Comparison of ENCODE assay signal across 17 mouse cellular contexts in the genomic region with DNA sequence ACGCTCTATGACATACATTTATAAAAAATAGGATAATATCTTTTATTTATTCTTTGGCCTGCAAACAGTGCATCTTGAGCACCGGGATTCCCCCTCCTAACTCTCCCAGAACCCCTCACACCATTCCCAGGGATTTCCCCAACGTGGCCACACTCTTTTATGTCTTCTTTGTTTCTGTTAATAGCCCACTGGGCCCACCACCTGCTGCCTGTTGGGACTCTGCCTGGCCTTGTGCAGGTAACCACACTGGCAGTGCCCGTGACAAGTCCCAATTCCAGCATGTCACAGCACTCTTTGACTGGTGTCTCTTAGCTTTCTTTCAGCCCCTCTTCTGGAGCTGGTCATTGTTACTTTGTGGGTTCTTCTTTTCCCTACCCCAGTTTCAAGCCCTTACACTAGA. TPM values are rescaled to one million over a fixed set of nuclear protein-coding genes. Genes with fewer than 3 reads are reported as not detected.
DNase-seq lines count a peak whose midpoint lies in the region; ATAC-seq lines count a peak whose summit lies in the region.
"Had no signal": no experiment of that assay in that cellular context is flagged by ENCODE, and none has a peak within 500 bp of the region (broad histone marks: within the 10 kb centered on the region; RNA-seq: fewer than 3 reads in every experiment).

No protein-coding gene starts in this region.

- peaks cover 8% of the 10 kb centered on the region for H3K4me1 ChIP-seq in heart, embryonic 10.5 days
- H3K4me1 ChIP-seq in kidney, embryonic 14.5 days (ENCODE audit: control insufficient read depth, insufficient read depth, low read length), result peaks cover 11% of the 10 kb centered on the region; the same call in 1 of the 2 replicates
- H3K4me1 ChIP-seq in embryonic facial prominence, embryonic 10.5 days, result peaks cover 24% of the 10 kb centered on the region
- H3K4me1 ChIP-seq in stomach, embryonic 15.5 days, result 0 out of 2 replicates have a peak, but pooled peaks cover 1% of the 10 kb centered on the region
- H3K4me1 ChIP-seq: liver, embryonic 12.5 days had no signal

- H3K4me3 ChIP-seq in heart, embryonic 10.5 days, result no peak overlapping the region
- no peak overlapping the region for H3K4me3 ChIP-seq in kidney, embryonic 14.5 days (ENCODE audit: low read length)
- no peak overlapping the region for H3K4me3 ChIP-seq in embryonic facial prominence, embryonic 10.5 days
- no peak overlapping the region for H3K4me3 ChIP-seq in stomach, embryonic 15.5 days (replicated peaks)
- H3K4me3 ChIP-seq: embryonic facial prominence, embryonic 12.5 days; liver, embryonic 12.5 days had no signal

- no peak overlapping the region for H3K9ac ChIP-seq in kidney, embryonic 14.5 days (ENCODE audit: low read depth, low read length)
- H3K9ac ChIP-seq in stomach, embryonic 15.5 days, result no peak overlapping the region
- H3K9ac ChIP-seq: embryonic facial prominence, embryonic 12.5 days; forebrain, postnatal 0 days; liver, embryonic 12.5 days had no signal

- peaks cover 5% of the 10 kb centered on the region; the same call in 1 of the 2 replicates for H3K9me3 ChIP-seq in heart, embryonic 10.5 days
- peaks cover 4% of the 10 kb centered on the region; the same call in 1 of the 2 replicates for H3K9me3 ChIP-seq in kidney, embryonic 14.5 days (ENCODE audit: control insufficient read depth, low read length)
- no peaks in the 10 kb centered on the region; the same call in 1 of the 2 replicates for H3K9me3 ChIP-seq in embryonic facial prominence, embryonic 10.5 days
- no peaks in the 10 kb centered on the region for H3K9me3 ChIP-seq in stomach, embryonic 15.5 days
- H3K9me3 ChIP-seq: embryonic facial prominence, embryonic 12.5 days had no signal

- no peak overlapping the region for H3K4me2 ChIP-seq in kidney, embryonic 14.5 days (replicated peaks; ENCODE audit: low read depth, low read length)
- no peak overlapping the region for H3K4me2 ChIP-seq in stomach, embryonic 15.5 days
- H3K4me2 ChIP-seq: embryonic facial prominence, embryonic 12.5 days; liver, embryonic 12.5 days had no signal

- 0 out of 2 replicates have a peak overlapping the region, but pooled peaks have one; percentile 10 for H3K27ac ChIP-seq in heart, embryonic 10.5 days
- peak overlapping the region; percentile 65; the same call in 1 of the 2 replicates for H3K27ac ChIP-seq in kidney, embryonic 14.5 days (ENCODE audit: low read depth, low read length)
- H3K27ac ChIP-seq in embryonic facial prominence, embryonic 10.5 days (replicated peaks), result peak overlapping the region; percentile 65
- H3K27ac ChIP-seq in stomach, embryonic 15.5 days, result peak overlapping the region; percentile 57; the same call in 1 of the 2 replicates
- H3K27ac ChIP-seq: embryonic facial prominence, embryonic 12.5 days; hindbrain, postnatal 0 days; liver, embryonic 12.5 days had no signal

- intact Hi-C loops in heart, postnatal 14 days (cut with DNase I), result no loop called here

- no peaks in the 10 kb centered on the region for H3K36me3 ChIP-seq in heart, embryonic 10.5 days
- H3K36me3 ChIP-seq in kidney, embryonic 14.5 days (ENCODE audit: control insufficient read depth, insufficient read depth, low read length), result no peaks in the 10 kb centered on the region
- H3K36me3 ChIP-seq in embryonic facial prominence, embryonic 10.5 days (replicated peaks), result no peaks in the 10 kb centered on the region
- H3K36me3 ChIP-seq in stomach, embryonic 15.5 days, result no peaks in the 10 kb centered on the region
- H3K36me3 ChIP-seq: embryonic facial prominence, embryonic 12.5 days; liver, embryonic 12.5 days had no signal

- peaks cover 5% of the 10 kb centered on the region for H3K27me3 ChIP-seq in heart, embryonic 10.5 days (ENCODE audit: insufficient read depth, poor library complexity, severe bottlenecking)
- H3K27me3 ChIP-seq in kidney, embryonic 14.5 days (ENCODE audit: control insufficient read depth, insufficient read depth, low read length), result no peaks in the 10 kb centered on the region
- H3K27me3 ChIP-seq in embryonic facial prominence, embryonic 10.5 days (replicated peaks; ENCODE audit: low read depth, poor library complexity, severe bottlenecking), result peaks cover 11% of the 10 kb centered on the region; the same call in 1 of the 2 replicates
- no peaks in the 10 kb centered on the region for H3K27me3 ChIP-seq in stomach, embryonic 15.5 days (replicated peaks)
- H3K27me3 ChIP-seq: embryonic facial prominence, embryonic 12.5 days; liver, embryonic 12.5 days had no signal

- ATAC-seq in kidney, embryonic 14.5 days (ENCODE audit: low FRiP score, low TSS enrichment), result no peak
- no peak for ATAC-seq in stomach, embryonic 15.5 days (ENCODE audit: insufficient read depth, low FRiP score, low read depth)
- ATAC-seq: forebrain, postnatal 0 days; hindbrain, postnatal 0 days; liver, embryonic 12.5 days had no signal

- 63% methylated on average over 4 of the region's 4 CpGs for WGBS in heart, embryonic 10.5 days
- 64% methylated on average over 4 of the region's 4 CpGs for WGBS in kidney, embryonic 14.5 days
- 53% methylated on average over 4 of the region's 4 CpGs for WGBS in embryonic facial prominence, embryonic 10.5 days
- whole genome bisulfite sequencing in stomach, embryonic 15.5 days, result 60% methylated on average over 4 of the region's 4 CpGs

- DNase-seq in heart, embryonic 10.5 days (ENCODE audit: low spot score), result no peak
- DNase-seq in heart, postnatal 14 days, result no peak
- no peak for DNase-seq in kidney, postnatal 25 days
- no peak for DNase-seq in embryonic facial prominence, embryonic 10.5 days (ENCODE audit: low spot score)
- DNase-seq in layer of hippocampus, postnatal 25 days (ENCODE audit: extremely low spot score in 1 of 2, low spot score in 1 of 2), result no peak
- DNase-seq: adrenal gland, postnatal 14 days; cerebellum, adult 9-11 months; forebrain, postnatal 0 days; layer of hippocampus, adult 9-11 months; lung, adult 2 months; right cerebral cortex, postnatal 25 days; thymus, postnatal 14 days had no signal

RNA-seq across cellular contexts. Expression of a gene that starts 5.3 kb away (rescaled TPM):
- 0.79 and 1.0 TPM in 2 replicates for polyA plus RNA-seq in heart, embryonic 10.5 days (2016; fragmentation: Nextera tagmentation; extraction: Ambion mirVana)
- 1 to 10 TPM; 1.7 to 2.6 TPM for total RNA-seq in heart, postnatal 14 days (2021)
- polyA plus RNA-seq in kidney, embryonic 14.5 days (2014; fragmentation: Nextera tagmentation; extraction: Ambion mirVana), result 0.47 and 0.53 TPM in 2 replicates
- 0.64 and 0.65 TPM in 2 replicates for polyA plus RNA-seq in embryonic facial prominence, embryonic 10.5 days (2016; fragmentation: Nextera tagmentation; extraction: Ambion mirVana)
- 11.6 and 15.6 TPM in 2 replicates for polyA plus RNA-seq in stomach, embryonic 15.5 days (2015; fragmentation: Nextera tagmentation; extraction: Ambion mirVana)
- total RNA-seq in layer of hippocampus, postnatal 25 days (2021), result 1 to 10 TPM; 5.1 to 5.3 TPM

Comparison
In these comparisons a context has a peak if more than half of its experiments do, and no peak if none do; other contexts are left out.
1. H3K27ac ChIP-seq: peak in every context shown above with its lines; median percentile 65 in kidney, embryonic 14.5 days; 65 in embryonic facial prominence, embryonic 10.5 days; 57 in stomach, embryonic 15.5 days; 10 in heart, embryonic 10.5 days.